Mouse (Mus musculus) hindlimb bud, embryonic 11.5 days (tissue): Measurements from ENCODE around the gene Rbp3.

Experiments used
- DNase-seq: peaks from one replicate; pipeline ENCODE4 v3.0.0-alpha.2; 2012; ENCODE audit warnings: low read depth, low spot score; ENCODE audit errors: extremely low spot score

Rbp3 gene

DNA sequence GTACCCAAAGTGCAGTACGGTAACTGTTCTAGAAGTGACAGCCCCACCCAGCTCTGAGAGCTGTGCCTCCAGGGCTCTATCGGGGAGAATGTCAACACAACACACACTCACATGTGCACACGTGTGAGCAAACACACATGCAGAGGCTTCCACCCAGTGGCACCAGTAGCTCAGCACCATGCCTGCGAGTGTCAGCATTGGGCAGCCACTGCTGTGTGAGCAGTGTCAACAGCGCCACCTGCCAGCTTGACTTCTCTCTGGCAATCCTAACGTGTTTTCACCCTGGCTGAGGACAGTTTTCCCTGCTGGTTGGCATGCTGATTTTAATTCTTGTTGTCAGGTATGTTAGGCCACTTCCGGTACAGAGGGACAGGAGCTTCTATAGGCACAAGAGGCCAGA is 18.9 kb downstream of the Rbp3 start:
- no peak for DNase-seq

DNA sequence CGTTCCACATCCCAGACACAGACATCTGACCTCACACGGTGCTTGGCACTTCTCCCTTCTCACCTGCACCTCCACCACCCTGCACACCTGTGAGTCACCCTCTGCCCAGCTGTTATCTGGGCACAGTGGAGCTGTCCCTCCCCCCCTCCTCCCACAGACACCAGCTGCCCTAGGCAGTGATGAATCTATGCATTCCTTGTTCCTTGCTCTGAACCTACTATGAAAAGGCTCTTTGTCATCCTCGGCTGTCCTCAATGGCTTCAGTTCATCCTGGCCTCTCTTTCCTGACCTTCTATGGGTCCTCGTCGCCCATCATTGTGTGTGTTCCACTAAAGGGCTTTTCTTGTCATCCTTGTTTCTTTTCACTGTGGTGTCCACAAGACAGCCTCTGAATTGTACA is 20.9 kb downstream of the Rbp3 start:
- DNase-seq = no peak

DNA sequence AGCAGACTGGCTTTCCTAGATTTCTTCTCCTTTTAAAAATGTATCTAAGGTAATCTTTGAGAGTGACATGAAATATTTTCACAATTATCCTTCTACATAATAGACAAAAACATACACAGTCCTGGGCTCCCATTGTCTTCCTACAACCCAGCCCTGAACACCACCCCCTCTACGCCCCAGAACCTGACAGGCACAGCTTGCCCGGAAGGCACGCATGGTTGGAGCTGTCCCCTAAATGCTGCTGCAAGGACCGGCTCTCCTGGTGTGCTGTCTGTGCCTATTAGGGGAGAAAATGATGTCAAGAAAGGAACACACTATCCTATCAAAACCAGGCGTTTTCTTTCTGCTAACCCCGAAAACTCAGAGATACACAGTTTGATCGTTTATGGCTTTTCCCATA is 23.9 kb downstream of the Rbp3 start:
- no peak for DNase-seq

- peak; percentile 12 for DNase-seq
Observed at GRCm38 (mm10) chr14:33978604-33979059, 24.8 kb downstream of the Rbp3 start, which contains the start of gene Zfp488. Gene Zfp488 (minus strand): TSS chr14:33978764.

- no peak for DNase-seq
Observed at GRCm38 (mm10) chr14:33989201-33989600, 35.4 kb downstream of the Rbp3 start.

DNA sequence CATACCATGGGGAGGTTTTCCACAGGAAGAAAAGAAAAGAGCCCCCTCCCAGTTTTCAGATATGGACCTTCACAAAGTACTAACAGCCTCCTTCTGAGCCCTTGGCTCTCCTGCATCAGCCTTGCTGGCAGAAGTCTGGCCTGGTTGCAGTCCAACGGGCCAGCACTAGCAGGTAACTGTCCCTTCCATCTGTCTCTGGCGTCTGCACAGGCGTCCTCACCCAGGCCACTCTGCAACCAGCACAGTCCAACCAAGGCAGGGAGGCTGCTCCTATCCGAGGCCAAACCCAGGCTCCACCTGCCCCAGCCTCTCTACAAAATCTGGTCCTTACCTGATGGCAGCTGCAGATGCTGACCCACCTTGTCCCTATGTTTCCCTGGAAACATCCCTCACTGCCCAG is 38.2 kb downstream of the Rbp3 start:
- no peak for DNase-seq

DNA sequence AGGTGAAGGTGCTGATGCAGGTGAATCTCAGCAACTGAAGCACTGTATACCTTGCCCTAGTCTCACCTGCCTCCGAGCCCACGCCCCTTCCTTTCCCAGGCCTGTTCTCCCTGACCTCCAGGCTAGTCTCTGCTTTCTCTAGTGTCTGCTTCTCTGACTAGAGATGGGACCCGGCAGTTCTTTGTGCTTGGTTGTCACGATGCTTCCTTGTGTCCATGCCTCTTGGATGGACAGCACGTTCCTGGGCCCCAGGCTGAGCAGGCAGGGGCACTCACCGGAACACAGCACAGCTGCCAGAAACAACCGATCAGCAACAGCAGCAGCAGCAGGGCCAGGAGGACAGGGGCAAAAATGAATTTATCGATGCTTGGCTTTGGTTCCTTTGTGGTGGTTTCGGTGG is 39.2 kb downstream of the Rbp3 start:
- DNase-seq = no peak

DNA sequence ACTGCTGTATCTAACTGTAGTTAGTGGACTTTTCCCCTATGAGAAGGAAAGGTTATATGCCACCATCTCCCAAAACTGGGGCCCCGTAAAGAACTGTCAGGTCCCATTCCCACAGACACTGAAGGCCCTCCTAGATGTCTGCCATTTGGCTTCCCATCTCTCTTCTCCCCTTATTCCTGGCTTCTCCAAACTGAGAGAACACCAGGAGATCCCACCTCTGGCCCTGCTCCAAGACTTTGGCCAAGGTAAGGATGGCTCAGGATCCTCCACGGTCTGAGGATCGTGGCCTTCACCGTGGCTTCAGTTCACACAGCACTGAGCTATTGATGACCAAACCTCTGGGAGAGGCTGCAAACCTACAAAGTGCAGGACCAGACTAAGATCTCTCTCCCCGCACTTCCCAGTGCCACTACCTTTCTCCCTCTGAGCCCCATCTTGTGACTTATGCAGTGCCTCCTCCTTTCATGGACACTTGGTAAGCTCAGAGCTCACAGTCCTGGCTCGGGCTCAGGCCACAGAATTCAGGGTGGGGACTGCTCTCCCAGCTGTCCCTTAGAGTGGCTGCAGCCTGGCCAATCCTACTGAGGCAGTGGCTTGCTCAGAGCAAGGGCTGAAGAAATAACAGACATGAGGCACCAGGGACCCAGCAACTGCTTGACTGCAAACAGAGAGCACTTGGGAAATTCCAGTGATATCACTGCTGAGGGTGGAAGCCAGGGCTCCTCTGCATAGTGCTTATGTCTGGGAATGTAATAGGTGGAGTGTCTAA is 39.9 kb downstream of the Rbp3 start:
- no peak for DNase-seq

GRCm38 (mm10) chr14:33997427-33997826 is 43.6 kb downstream of the Rbp3 start:
- DNase-seq = no peak

- no peak for DNase-seq
Observed at GRCm38 (mm10) chr14:34000076-34000475, 46.3 kb downstream of the Rbp3 start.

GRCm38 (mm10) chr14:34001445-34001844 is 47.6 kb downstream of the Rbp3 start:
- DNase-seq = no peak

GRCm38 (mm10) chr14:34002358-34002757 is 48.6 kb downstream of the Rbp3 start:
- DNase-seq = no peak
